Mouse (Mus musculus): ENCODE measurements around the gene Tas2r143. TPM values are rescaled to one million over a fixed set of nuclear protein-coding genes. Genes with fewer than 3 reads are reported as not detected.

Gene Tas2r143
- total RNA-seq, 1 experiment from 2014 or later: 2.0 TPM

GRCm38 (mm10) chr6:42397041-42397657 lies 2.9 kb upstream of the Tas2r143 start:
- peak; percentile 70 for DNase-seq

- no peak for DNase-seq
Measured at GRCm38 (mm10) chr6:42398285-42398684, 1.8 kb upstream of the Tas2r143 start.

GRCm38 (mm10) chr6:42398998-42399397 lies 1.0 kb upstream of the Tas2r143 start:
- DNase-seq: no peak

GRCm38 (mm10) chr6:42405134-42405533 lies 5.1 kb downstream of the Tas2r143 start, which contains the start of gene Tas2r135:
Gene Tas2r135, plus strand, starts transcription at chr6:42405434.
- DNase-seq: no peak

GRCm38 (mm10) chr6:42419443-42419842 lies 19.4 kb downstream of the Tas2r143 start:
- peak; percentile 29 for DNase-seq

- DNase-seq: no peak
Measured at GRCm38 (mm10) chr6:42421439-42421838, 21.4 kb downstream of the Tas2r143 start.

GRCm38 (mm10) chr6:42424472-42424871 lies 24.4 kb downstream of the Tas2r143 start:
- DNase-seq: no peak

GRCm38 (mm10) chr6:42426337-42426736 lies 26.3 kb downstream of the Tas2r143 start:
- no peak for DNase-seq

- no peak for DNase-seq
Measured at GRCm38 (mm10) chr6:42433554-42433953, 33.5 kb downstream of the Tas2r143 start.

GRCm38 (mm10) chr6:42434446-42434845 lies 34.4 kb downstream of the Tas2r143 start, which contains the start of gene Tas2r126:
Gene Tas2r126, plus strand, starts transcription at chr6:42434535.
- DNase-seq: no peak

GRCm38 (mm10) chr6:42435490-42435889 lies 35.5 kb downstream of the Tas2r143 start:
- DNase-seq: no peak

- no peak for DNase-seq
Measured at GRCm38 (mm10) chr6:42441395-42441794, 41.4 kb downstream of the Tas2r143 start.

GRCm38 (mm10) chr6:42444491-42444890 lies 44.5 kb downstream of the Tas2r143 start:
- no peak for DNase-seq

- DNase-seq: no peak
Measured at GRCm38 (mm10) chr6:42447381-42447780, 47.3 kb downstream of the Tas2r143 start.

Other genes starting within 250 kb of the Tas2r143 start
- gene Tas2r144, start 184.9 kb upstream of the Tas2r143 start, total RNA-seq (2021): not detected in 2 replicates
- gene Gstk1, start 154.3 kb upstream of the Tas2r143 start, total RNA-seq (2021): 108 and 147 TPM in 2 replicates
- gene Tmem139, start 138.3 kb upstream of the Tas2r143 start, total RNA-seq (2021): 0.86 and 1.0 TPM in 2 replicates
- 21.8 and 30.2 TPM in 2 replicates for gene Casp2, start 135.3 kb upstream of the Tas2r143 start, total RNA-seq (2021)
- gene Clcn1, start 113.6 kb upstream of the Tas2r143 start, total RNA-seq (2021): 0.19 TPM in 1 of 2 replicates, not detected in the other
- gene Fam131b, start 75.6 kb upstream of the Tas2r143 start, total RNA-seq (2021): 0.30 and 0.90 TPM in 2 replicates
- gene Zyx, start 50.6 kb upstream of the Tas2r143 start, total RNA-seq (2021): 115 and 117 TPM in 2 replicates
- 1.2 and 3.6 TPM in 2 replicates for gene Epha1, start 27.0 kb upstream of the Tas2r143 start, total RNA-seq (2021)
- gene Tas2r135, start 5.2 kb downstream of the Tas2r143 start, total RNA-seq (2021): 1.4 and 2.2 TPM in 2 replicates
- gene Tas2r126, start 34.3 kb downstream of the Tas2r143 start, total RNA-seq (2021): 1.0 and 1.2 TPM in 2 replicates
- not detected in 2 replicates for gene Olfr458, start 65.0 kb downstream of the Tas2r143 start, total RNA-seq (2021)
- gene Olfr457, start 76.1 kb downstream of the Tas2r143 start, total RNA-seq (2021): not detected in 2 replicates
- not detected in 2 replicates for gene Olfr456, start 87.0 kb downstream of the Tas2r143 start, total RNA-seq (2021)
- not detected in 2 replicates for gene Olfr455, start 147.3 kb downstream of the Tas2r143 start, total RNA-seq (2021)
- not detected in 2 replicates for gene Tcaf3, start 197.5 kb downstream of the Tas2r143 start, total RNA-seq (2021)
- gene Tcaf2, start 245.0 kb downstream of the Tas2r143 start, total RNA-seq (2021): 9.1 and 9.6 TPM in 2 replicates

Data from adrenal gland, postnatal 14 days (tissue).